Mouse (Mus musculus): ENCODE measurements around the gene Adamts3. TPM values are rescaled to one million over a fixed set of nuclear protein-coding genes. Genes with fewer than 3 reads are reported as not detected.

Adamts3 gene
- total and polyA plus RNA-seq, 2 experiments from 2014 or later = 2.9 to 10.9 TPM

GRCm38 (mm10) chr5:89687826-89688225 is 195.3 kb downstream of the Adamts3 start:
- no peak for TF ChIP-seq CTCF (IDR thresholded peaks at IDR 0.05)
- Histone ChIP-seq H3K9ac (replicated peaks; ENCODE audit: low read length, poor library complexity, severe bottlenecking) (no peak overlapping the region), H3K36me3 (ENCODE audit: insufficient read depth, low read length) (no peaks in the 10 kb centered on the region), H3K4me1 (ENCODE audit: insufficient read depth, low read length) (no peaks in the 10 kb centered on the region), H3K4me2 (ENCODE audit: low read depth, low read length, poor library complexity, severe bottlenecking) (no peak overlapping the region), H3K27me3 (ENCODE audit: insufficient read depth, low read length) (no peaks in the 10 kb centered on the region), H3K4me3 (ENCODE audit: low read depth, low read length) (no peak overlapping the region), H3K9me3 (ENCODE audit: low read length) (no peaks in the 10 kb centered on the region), H3K27ac (ENCODE audit: low read depth, low read length) (no peak overlapping the region)
- ATAC-seq (ENCODE audit: low FRiP score) (no peak), DNase-seq (ENCODE audit: low spot score) (no peak)
- WGBS = 79% methylated on average over 1 of the region's 1 CpGs

GRCm38 (mm10) chr5:89679871-89680536 is 203.1 kb downstream of the Adamts3 start:
- peak; percentile 88 for DNase-seq (ENCODE audit: low spot score)
- no peak for ATAC-seq (ENCODE audit: low FRiP score)
- Histone ChIP-seq H3K4me3 (ENCODE audit: low read depth, low read length) (no peak overlapping the region), H3K27me3 (ENCODE audit: insufficient read depth, low read length) (no peaks in the 10 kb centered on the region), H3K4me1 (ENCODE audit: insufficient read depth, low read length) (no peaks in the 10 kb centered on the region), H3K9ac (replicated peaks; ENCODE audit: low read length, poor library complexity, severe bottlenecking) (no peak overlapping the region), H3K9me3 (ENCODE audit: low read length) (no peaks in the 10 kb centered on the region), H3K36me3 (ENCODE audit: insufficient read depth, low read length) (no peaks in the 10 kb centered on the region), H3K27ac (ENCODE audit: low read depth, low read length) (no peak overlapping the region), H3K4me2 (ENCODE audit: low read depth, low read length, poor library complexity, severe bottlenecking) (no peak overlapping the region)
- 67% methylated on average over 5 of the region's 5 CpGs for WGBS
- peak; percentile 75 for TF ChIP-seq CTCF (IDR thresholded peaks at IDR 0.05)

- H3K9ac ChIP-seq (replicated peaks; ENCODE audit: low read length, poor library complexity, severe bottlenecking) = no peak overlapping the region
- no peak for TF ChIP-seq CTCF (IDR thresholded peaks at IDR 0.05)
- WGBS = 95% methylated on average over 4 of the region's 4 CpGs
- no peak overlapping the region for H3K4me3 ChIP-seq (ENCODE audit: low read depth, low read length)
- no peaks in the 10 kb centered on the region for H3K36me3 ChIP-seq (ENCODE audit: insufficient read depth, low read length)
- no peaks in the 10 kb centered on the region for H3K4me1 ChIP-seq (ENCODE audit: insufficient read depth, low read length)
- no peak overlapping the region for H3K4me2 ChIP-seq (ENCODE audit: low read depth, low read length, poor library complexity, severe bottlenecking)
- H3K27ac ChIP-seq (ENCODE audit: low read depth, low read length) = no peak overlapping the region
- H3K9me3 ChIP-seq (ENCODE audit: low read length) = no peaks in the 10 kb centered on the region
- H3K27me3 ChIP-seq (ENCODE audit: insufficient read depth, low read length) = no peaks in the 10 kb centered on the region
- DNase-seq (ENCODE audit: low spot score) (no peak), ATAC-seq (ENCODE audit: low FRiP score) (no peak)
These were observed 205.0 kb downstream of the Adamts3 start for GRCm38 (mm10) chr5:89678148-89678547.

- ATAC-seq (ENCODE audit: low FRiP score) (peak; percentile 27), DNase-seq (ENCODE audit: low spot score) (no peak)
- no peaks in the 10 kb centered on the region for H3K4me1 ChIP-seq (ENCODE audit: insufficient read depth, low read length)
- TF ChIP-seq CTCF (IDR thresholded peaks at IDR 0.05) = 0 out of 2 replicates have a peak, but pooled peaks have one; percentile 25
- 89% methylated on average over 9 of the region's 9 CpGs for WGBS
- H3K4me2 ChIP-seq (ENCODE audit: low read depth, low read length, poor library complexity, severe bottlenecking) = no peak overlapping the region
- H3K27ac ChIP-seq (ENCODE audit: low read depth, low read length) = no peak overlapping the region
- H3K36me3 ChIP-seq (ENCODE audit: insufficient read depth, low read length) = no peaks in the 10 kb centered on the region
- H3K9me3 ChIP-seq (ENCODE audit: low read length) = no peaks in the 10 kb centered on the region
- H3K27me3 ChIP-seq (ENCODE audit: insufficient read depth, low read length) = no peaks in the 10 kb centered on the region
- H3K4me3 ChIP-seq (ENCODE audit: low read depth, low read length) = no peak overlapping the region
- H3K9ac ChIP-seq (replicated peaks; ENCODE audit: low read length, poor library complexity, severe bottlenecking) = no peak overlapping the region
These were observed 208.9 kb downstream of the Adamts3 start for GRCm38 (mm10) chr5:89674066-89674848.

GRCm38 (mm10) chr5:89672950-89673349 is 210.2 kb downstream of the Adamts3 start:
- Histone ChIP-seq H3K36me3 (ENCODE audit: insufficient read depth, low read length) (no peaks in the 10 kb centered on the region), H3K4me2 (ENCODE audit: low read depth, low read length, poor library complexity, severe bottlenecking) (no peak overlapping the region), H3K4me1 (ENCODE audit: insufficient read depth, low read length) (no peaks in the 10 kb centered on the region), H3K9me3 (ENCODE audit: low read length) (no peaks in the 10 kb centered on the region), H3K4me3 (ENCODE audit: low read depth, low read length) (no peak overlapping the region), H3K27me3 (ENCODE audit: insufficient read depth, low read length) (no peaks in the 10 kb centered on the region), H3K27ac (ENCODE audit: low read depth, low read length) (no peak overlapping the region), H3K9ac (replicated peaks; ENCODE audit: low read length, poor library complexity, severe bottlenecking) (no peak overlapping the region)
- WGBS = 72% methylated on average over 4 of the region's 4 CpGs
- ATAC-seq (ENCODE audit: low FRiP score) (no peak), DNase-seq (ENCODE audit: low spot score) (no peak)
- TF ChIP-seq CTCF (IDR thresholded peaks at IDR 0.05) = no peak

- ATAC-seq (ENCODE audit: low FRiP score) (no peak), DNase-seq (ENCODE audit: low spot score) (no peak)
- H3K9ac ChIP-seq (replicated peaks; ENCODE audit: low read length, poor library complexity, severe bottlenecking) = no peak overlapping the region
- H3K36me3 ChIP-seq (ENCODE audit: insufficient read depth, low read length) = no peaks in the 10 kb centered on the region
- no peak overlapping the region for H3K27ac ChIP-seq (ENCODE audit: low read depth, low read length)
- no peaks in the 10 kb centered on the region for H3K27me3 ChIP-seq (ENCODE audit: insufficient read depth, low read length)
- no peaks in the 10 kb centered on the region for H3K9me3 ChIP-seq (ENCODE audit: low read length)
- TF ChIP-seq CTCF (IDR thresholded peaks at IDR 0.05) = no peak
- no peak overlapping the region for H3K4me3 ChIP-seq (ENCODE audit: low read depth, low read length)
- H3K4me1 ChIP-seq (ENCODE audit: insufficient read depth, low read length) = no peaks in the 10 kb centered on the region
- no peak overlapping the region for H3K4me2 ChIP-seq (ENCODE audit: low read depth, low read length, poor library complexity, severe bottlenecking)
- 88% methylated on average over 1 of the region's 1 CpGs for WGBS
These were observed 228.8 kb downstream of the Adamts3 start for GRCm38 (mm10) chr5:89654327-89654726.

Measured in midbrain, postnatal 0 days (tissue).